Mouse (Mus musculus) adrenal gland, postnatal 25 days (tissue): ENCODE measurements around the gene Olfr585. TPM values are rescaled to one million over a fixed set of nuclear protein-coding genes. Genes with fewer than 3 reads are reported as not detected.

Experiments
- DNase-seq: peaks from one replicate; pipeline ENCODE4 v3.0.0; 2021; ENCODE audit warnings: mixed read lengths
- long read RNA-seq: library from polyadenylated mRNA; stranded (forward); transcript quantifications from one replicate; pipeline ENCODE4 v2.0.0, GENCODE M21; 2021
- total RNA-seq: library from RNA; stranded (reverse); gene quantifications from 2 replicates; pipeline ENCODE4 v1.2.3, GENCODE M21; 2021

The Olfr585 gene
- not detected in 2 replicates for total RNA-seq
- long read RNA-seq, result 0 reads

- DNase-seq, result no peak
Observed at GRCm38 (mm10) chr7:103097420-103097819, at the start of gene Olfr585. Gene Olfr585, plus strand, starts transcription at chr7:103097720.

GRCm38 (mm10) chr7:103051000-103051399 is 46.5 kb upstream of the Olfr585 start, which contains the start of gene Olfr583:
Gene Olfr583, plus strand, starts transcription at chr7:103051300.
- no peak for DNase-seq

GRCm38 (mm10) chr7:103081585-103081984 is 15.9 kb upstream of the Olfr585 start, which contains the start of gene Olfr584:
Gene Olfr584, plus strand, starts transcription at chr7:103081885.
- DNase-seq, result no peak

DNA sequence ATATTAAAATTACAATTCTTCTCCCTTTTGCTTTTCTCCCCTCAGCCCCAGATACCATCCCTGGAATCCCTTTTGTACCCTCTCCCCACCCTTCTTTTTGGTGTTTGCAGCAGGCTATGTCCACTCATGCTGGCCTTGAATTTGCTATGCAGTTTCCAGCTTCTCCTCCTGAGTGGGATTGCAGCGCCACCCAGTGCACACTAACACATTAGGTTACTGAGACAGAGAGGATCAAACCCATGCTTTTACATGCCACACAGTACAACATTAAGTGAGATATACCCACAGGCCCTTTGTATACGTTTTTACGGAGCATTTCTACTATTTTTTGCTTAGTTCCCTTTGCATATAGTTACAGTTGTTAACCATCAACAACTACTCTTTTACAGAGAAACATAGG is 21.9 kb downstream of the Olfr585 start:
- DNase-seq, result no peak

DNA sequence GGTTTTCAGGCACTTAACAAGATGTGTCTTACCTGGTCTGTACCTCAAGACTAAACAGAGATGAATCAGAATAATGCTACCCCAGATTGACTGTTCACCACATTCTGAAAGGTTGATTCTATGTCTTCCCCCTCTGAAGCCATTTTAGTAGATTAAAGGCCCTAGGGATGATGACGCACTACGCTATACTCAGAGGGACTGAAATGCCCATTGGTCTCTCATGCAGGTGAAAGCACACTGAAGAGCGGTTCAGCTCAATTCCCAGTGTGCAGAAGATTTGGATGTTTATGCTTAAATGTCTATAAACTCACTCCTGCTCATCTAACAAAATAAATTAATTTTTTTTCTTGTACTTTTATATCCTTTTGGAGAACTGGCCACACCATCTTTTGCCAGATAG is 28.0 kb downstream of the Olfr585 start, which contains the start of gene Olfr586:
Gene Olfr586 (minus strand): TSS at position 101 of the 400 bp plus-strand sequence.
- DNase-seq, result no peak

- no peak for DNase-seq
Observed at GRCm38 (mm10) chr7:103140579-103140978, 43.1 kb downstream of the Olfr585 start, which contains the start of gene Olfr588-ps1. Gene Olfr588-ps1, plus strand, starts transcription at chr7:103140879.

Other genes with a start within 250 kb of the Olfr585 start
- gene Olfr566, start 239.0 kb upstream of the Olfr585 start, total RNA-seq, result not detected in 2 replicates
- not detected in 2 replicates for gene Olfr568, start 220.6 kb upstream of the Olfr585 start, total RNA-seq
- not detected in 2 replicates for gene Olfr569, start 206.8 kb upstream of the Olfr585 start, total RNA-seq
- gene Olfr570, start 203.1 kb upstream of the Olfr585 start, total RNA-seq, result not detected in 2 replicates
- not detected in 2 replicates for gene Olfr571, start 180.2 kb upstream of the Olfr585 start, total RNA-seq
- not detected in 2 replicates for gene Olfr572, start 173.3 kb upstream of the Olfr585 start, total RNA-seq
- not detected in 2 replicates for gene Olfr573-ps1, start 155.1 kb upstream of the Olfr585 start, total RNA-seq
- gene Olfr574, start 149.3 kb upstream of the Olfr585 start, total RNA-seq, result not detected in 2 replicates
- not detected in 2 replicates for gene Olfr575, start 138.9 kb upstream of the Olfr585 start, total RNA-seq
- not detected in 2 replicates for gene Olfr576, start 135.1 kb upstream of the Olfr585 start, total RNA-seq
- gene Olfr577, start 121.8 kb upstream of the Olfr585 start, total RNA-seq, result not detected in 2 replicates
- gene Olfr578, start 108.4 kb upstream of the Olfr585 start, total RNA-seq, result not detected in 2 replicates
- not detected in 2 replicates for gene Olfr582, start 59.7 kb upstream of the Olfr585 start, total RNA-seq
- not detected in 2 replicates for gene Olfr583, start 46.4 kb upstream of the Olfr585 start, total RNA-seq
- gene Olfr584, start 15.8 kb upstream of the Olfr585 start, total RNA-seq, result not detected in 2 replicates
- not detected in 2 replicates for gene Olfr586, start 27.9 kb downstream of the Olfr585 start, total RNA-seq
- gene Olfr588-ps1, start 43.2 kb downstream of the Olfr585 start, total RNA-seq, result not detected in 2 replicates
- gene Olfr589, start 58.6 kb downstream of the Olfr585 start, total RNA-seq, result not detected in 2 replicates
- not detected in 2 replicates for gene Olfr591, start 80.6 kb downstream of the Olfr585 start, total RNA-seq
- not detected in 2 replicates for gene Olfr592, start 87.1 kb downstream of the Olfr585 start, total RNA-seq
- gene Olfr593, start 114.1 kb downstream of the Olfr585 start, total RNA-seq, result not detected in 2 replicates
- gene Olfr594, start 119.3 kb downstream of the Olfr585 start, total RNA-seq, result not detected in 2 replicates
- gene Usp17ld, start 154.8 kb downstream of the Olfr585 start, total RNA-seq, result not detected in 2 replicates
- gene Olfr596, start 207.9 kb downstream of the Olfr585 start, total RNA-seq, result not detected in 2 replicates
- not detected in 2 replicates for gene Olfr597, start 218.6 kb downstream of the Olfr585 start, total RNA-seq
- not detected in 2 replicates for gene Olfr598, start 225.8 kb downstream of the Olfr585 start, total RNA-seq
- not detected in 2 replicates for gene Olfr599, start 238.2 kb downstream of the Olfr585 start, total RNA-seq